Mouse (Mus musculus): ENCODE measurements at regions not wholly inside any gene's neighbourhood (a gene's known extent, or its start where the extent isn't known, plus 50 kb on each side); places are given as distances from the start of the nearest gene placed in this dataset.

DNA sequence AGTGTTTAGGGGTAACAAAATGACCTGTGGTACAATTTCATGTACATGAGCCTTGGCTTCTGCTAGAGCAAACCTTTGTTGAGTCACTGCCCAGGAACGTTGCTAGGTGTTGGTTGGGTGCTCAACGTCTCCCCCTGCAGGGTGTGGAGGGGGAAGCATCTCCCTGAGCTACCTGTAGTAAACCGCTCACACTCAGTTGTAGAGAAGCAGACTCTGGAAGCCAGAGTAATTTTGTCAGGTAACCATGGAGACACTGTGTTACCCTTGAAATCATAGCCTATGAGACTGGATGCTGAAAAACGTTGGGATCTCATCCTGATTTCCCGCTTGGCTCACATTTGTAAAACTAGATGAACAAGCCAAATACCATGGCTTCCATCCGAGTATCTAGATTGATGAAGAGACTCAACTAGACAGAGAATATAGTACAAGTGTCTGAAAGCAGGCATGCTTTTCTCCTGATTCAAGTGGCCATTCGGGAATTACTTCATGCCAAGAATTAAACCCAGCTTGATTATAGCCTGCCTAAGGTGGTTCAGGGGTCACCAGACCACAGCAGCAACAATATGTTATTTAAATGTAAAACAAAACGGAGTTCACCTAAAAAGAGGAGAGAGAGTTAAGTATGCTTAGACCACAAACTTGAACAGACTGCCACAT, 63.7 kb upstream of the Ctla4 start:
- DNase-seq (ENCODE audit: low spot score in 2 of 2): peak; percentile 59 to 66

DNA sequence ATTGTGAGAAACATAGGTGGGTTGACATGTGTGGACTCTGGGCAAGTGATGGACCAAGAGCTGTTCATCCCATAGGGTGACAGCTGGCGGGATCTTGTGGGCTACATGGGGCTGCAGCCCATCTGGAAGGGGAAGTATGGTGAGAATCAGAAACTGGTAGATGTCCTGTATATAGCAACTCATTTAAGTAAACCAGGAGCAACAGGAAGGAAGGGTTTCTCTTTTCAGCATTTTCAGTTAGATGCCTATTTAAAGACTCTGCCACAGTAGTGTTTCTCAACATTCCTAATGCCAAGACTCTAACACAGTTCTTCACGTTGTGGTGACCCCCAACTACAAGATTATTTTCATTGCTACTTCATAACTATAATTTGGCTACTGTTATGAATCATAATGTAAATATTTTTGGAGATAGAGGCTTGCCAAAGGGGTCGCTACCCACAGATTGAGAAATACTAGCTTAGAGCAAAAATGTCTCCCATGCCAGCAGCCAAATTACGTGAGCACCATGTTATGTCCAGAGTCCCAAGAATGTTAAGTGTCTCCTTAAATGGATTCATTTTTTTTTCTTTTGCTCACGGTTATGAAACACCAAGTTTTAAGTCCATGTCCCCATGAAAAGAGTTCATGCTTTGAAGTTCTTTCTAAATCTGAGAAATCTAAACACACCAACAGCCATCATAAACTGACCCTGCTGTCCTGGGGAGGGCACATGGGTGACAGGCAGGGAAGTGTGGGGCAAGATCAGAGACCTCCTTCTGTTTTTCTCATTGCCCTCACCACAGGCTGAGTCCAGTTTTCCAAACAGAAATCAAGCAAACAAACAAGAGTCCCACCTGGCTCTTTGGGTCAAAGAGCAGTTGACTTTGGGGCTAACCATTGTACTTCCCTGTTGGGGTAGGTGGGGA, 62.3 kb upstream of the Ctla4 start:
- no peak for DNase-seq (ENCODE audit: low spot score in 2 of 2)

DNA sequence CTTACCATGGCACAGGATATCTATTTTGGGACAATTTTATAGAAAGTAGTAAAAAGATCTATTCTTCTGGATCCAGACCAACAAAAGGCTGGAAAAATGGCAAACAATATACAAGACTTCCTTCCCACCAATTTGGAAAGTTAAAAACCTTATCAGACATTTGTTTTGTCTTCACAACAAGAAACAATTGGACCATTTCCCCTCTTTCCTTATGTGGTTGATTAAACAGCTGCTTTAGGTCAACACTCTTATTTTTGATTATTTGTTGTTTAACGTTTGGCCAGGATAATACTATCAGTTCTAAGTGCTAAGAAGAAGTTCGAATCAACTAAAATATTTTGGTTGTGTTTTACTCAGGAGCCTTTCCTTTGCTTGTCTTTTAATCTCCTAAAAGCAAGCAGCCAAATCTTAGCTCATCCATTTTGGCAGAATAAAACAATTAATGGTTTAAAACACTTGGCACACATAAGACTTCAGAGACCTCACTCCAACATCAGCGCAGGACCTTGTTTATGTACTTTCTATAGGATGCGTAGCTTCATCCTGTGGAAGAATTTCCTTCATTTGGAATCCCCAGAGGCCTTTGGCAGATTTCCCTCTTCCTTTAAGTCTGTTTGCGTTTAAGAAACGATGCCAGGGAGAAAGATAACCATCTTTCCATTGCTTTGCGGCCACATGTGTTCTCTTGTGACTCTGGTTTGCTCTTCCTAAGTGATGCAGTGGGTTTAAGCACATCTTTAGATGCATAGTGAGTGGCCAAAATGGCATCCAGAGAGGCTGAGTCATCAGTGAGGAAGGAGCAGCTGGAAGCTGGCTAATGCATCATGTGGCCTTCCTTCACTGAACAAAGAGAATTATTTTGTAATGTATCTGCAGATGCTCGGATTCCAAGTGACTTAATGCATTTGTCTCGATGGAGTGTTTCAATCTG, 61.3 kb upstream of the Ctla4 start:
- DNase-seq (ENCODE audit: low spot score in 2 of 2): no peak

- no peak for DNase-seq (ENCODE audit: low spot score in 2 of 2)
These were observed 59.8 kb upstream of the Ctla4 start for GRCm38 (mm10) chr1:60826981-60827380.

DNA sequence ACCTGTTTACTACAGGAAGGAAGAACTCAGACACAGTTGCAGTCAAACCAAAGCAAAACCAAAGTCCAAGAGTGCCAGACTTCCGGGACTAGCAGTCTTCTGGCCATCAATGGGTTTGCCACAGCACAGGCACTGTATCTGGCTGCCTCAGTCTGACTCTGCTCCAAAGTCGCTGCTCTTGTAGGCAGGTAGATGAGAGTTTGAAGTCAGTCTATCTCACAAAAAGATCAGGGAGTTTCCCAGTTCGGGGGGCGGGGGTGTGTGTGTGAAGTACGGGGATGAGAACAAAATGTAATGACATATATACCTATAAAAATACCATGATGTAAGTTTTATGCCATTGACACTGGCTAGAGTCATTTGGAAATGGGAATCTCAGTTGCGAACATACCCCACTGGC, 58.6 kb upstream of the Ctla4 start:
- no peak for DNase-seq (ENCODE audit: low spot score in 2 of 2)

GRCm38 (mm10) chr1:60829849-60830248, 57.0 kb upstream of the Ctla4 start:
- DNase-seq (ENCODE audit: low spot score in 2 of 2): no peak

DNA sequence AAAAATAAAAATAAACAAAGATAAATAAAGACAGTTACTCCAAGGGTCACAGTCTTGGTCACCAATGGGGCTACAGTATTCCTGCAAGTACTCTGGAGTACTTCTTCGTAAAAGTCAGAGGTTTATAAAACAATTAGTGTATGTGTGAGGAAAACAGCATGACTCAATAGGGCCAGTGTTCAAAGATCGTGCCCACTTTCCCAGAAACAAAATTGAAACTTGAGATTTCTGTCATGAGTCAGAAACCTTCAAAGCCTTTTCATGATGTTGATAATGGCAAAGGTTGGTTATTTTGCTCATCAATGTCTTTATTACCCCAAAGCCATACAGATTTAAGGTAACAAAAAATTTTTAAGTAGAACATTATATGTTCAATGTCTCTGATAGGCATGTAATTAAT, 53.1 kb upstream of the Ctla4 start:
- no peak for DNase-seq (ENCODE audit: low spot score in 2 of 2)
